Mouse (Mus musculus) intestine, postnatal 0 days (tissue): ENCODE results near the gene Camta1. TPM values are rescaled to one million over a fixed set of nuclear protein-coding genes. Genes with fewer than 3 reads are reported as not detected.

ENCODE experiments used
- ATAC-seq: fragments of 200-750 bp; cut with Nextera tagmentation; 2 replicates; pipeline ENCODE4 v1.8.0; 2017; ENCODE audit warnings: mild to moderate bottlenecking, moderate TSS enrichment, moderate library complexity
- H3K27ac ChIP-seq: fragments of 300-500 bp; sonication (generic); 2 replicates; pipeline ENCODE4 v1.5.1; 2014; ENCODE audit warnings: mild to moderate bottlenecking, low read depth, low read length, moderate library complexity
- H3K27me3 ChIP-seq: fragments of 300-500 bp; sonication (generic); replicated peaks from 2 replicates; pipeline ENCODE4 v1.6.1; 2014; ENCODE audit warnings: low read length, mixed read lengths; ENCODE audit not compliant: control insufficient read depth, insufficient read depth
- H3K36me3 ChIP-seq: fragments of 300-500 bp; sonication (generic); 2 replicates; pipeline ENCODE4 v1.6.1; 2014; ENCODE audit warnings: mild to moderate bottlenecking, moderate library complexity; ENCODE audit not compliant: control insufficient read depth, insufficient read depth
- H3K4me1 ChIP-seq: fragments of 300-500 bp; sonication (generic); replicated peaks from 2 replicates; pipeline ENCODE4 v1.6.1; 2014; ENCODE audit warnings: antibody characterized with exemption, low read length, mixed read lengths; ENCODE audit not compliant: control insufficient read depth, insufficient read depth
- H3K4me2 ChIP-seq: fragments of 300-500 bp; sonication (generic); replicated peaks from 2 replicates; pipeline ENCODE4 v1.6.1; 2014; ENCODE audit warnings: low read depth, mild to moderate bottlenecking, moderate library complexity
- H3K4me3 ChIP-seq: fragments of 300-500 bp; sonication (generic); 2 replicates; pipeline ENCODE4 v1.5.1; 2014; ENCODE audit warnings: low read depth, low read length
- H3K9ac ChIP-seq: fragments of 300-500 bp; sonication (generic); 2 replicates; pipeline ENCODE4 v1.6.1; 2014; ENCODE audit warnings: mild to moderate bottlenecking, low read depth, low read length
- H3K9me3 ChIP-seq: fragments of 300-500 bp; sonication (generic); 2 replicates; pipeline ENCODE4 v1.6.1; 2016; ENCODE audit warnings: mixed run types; ENCODE audit not compliant: control insufficient read depth
- CTCF ChIP-seq: sonication (generic); IDR thresholded peaks from 2 replicates; pipeline ENCODE4 v1.5.1; 2016; ENCODE audit warnings: low read depth, mild to moderate bottlenecking, control low read depth, antibody characterized with exemption, moderate library complexity
- WGBS: fragments of 180-500 bp; shearing (Covaris S2); extraction: QIAGEN DNeasy Blood & Tissue Kit; methylation state at CpG from one replicate; pipeline ENCODE4 v1.1.7; 2014; 5-methylcytosine and 5-hydroxymethylcytosine counted together
- polyA plus RNA-seq: library from polyadenylated mRNA; unstranded; fragments of >200 nt; fragmentation: Nextera tagmentation; extraction: Ambion mirVana; gene quantifications from 2 replicates; pipeline ENCODE4 v1.2.1, GENCODE M21; 2015

Gene Camta1
- polyA plus RNA-seq, 1 experiment from 2014 or later, result 54.1 TPM

GRCm38 (mm10) chr4:150889273-150889954 lies 972.3 kb downstream of the Camta1 start:
- H3K4me1 ChIP-seq, result no peaks in the 10 kb centered on the region
- H3K9ac ChIP-seq, result peak overlapping the region; percentile 31; the same call in 1 of the 2 replicates
- no peaks in the 10 kb centered on the region for H3K36me3 ChIP-seq
- no peaks in the 10 kb centered on the region for H3K27me3 ChIP-seq
- no peaks in the 10 kb centered on the region for H3K9me3 ChIP-seq
- peak overlapping the region; percentile 24 for H3K4me3 ChIP-seq
- peak; percentile 28; the same call in 1 of the 2 replicates for TF ChIP-seq CTCF
- peak overlapping the region; percentile 70 for H3K27ac ChIP-seq
- peak; percentile 55 for ATAC-seq
- 22% methylated on average over 20 of the region's 20 CpGs for WGBS
- peak overlapping the region; percentile 60 for H3K4me2 ChIP-seq

GRCm38 (mm10) chr4:150888492-150888891 lies 973.2 kb downstream of the Camta1 start:
- no peak for ATAC-seq

GRCm38 (mm10) chr4:150887903-150888302 lies 973.8 kb downstream of the Camta1 start:
- Histone ChIP-seq H3K9me3 (no peaks in the 10 kb centered on the region), H3K4me3 (no peak overlapping the region), H3K27ac (no peak overlapping the region), H3K36me3 (no peaks in the 10 kb centered on the region), H3K4me1 (no peaks in the 10 kb centered on the region), H3K27me3 (no peaks in the 10 kb centered on the region), H3K9ac (no peak overlapping the region), H3K4me2 (no peak overlapping the region)
- no peak for TF ChIP-seq CTCF
- no peak for ATAC-seq
- 81% methylated on average over 5 of the region's 5 CpGs for whole genome bisulfite sequencing

More at GRCm38 (mm10) chr4:150888492-150888891, 973.2 kb downstream of the Camta1 start:
- H3K9ac ChIP-seq, result no peak overlapping the region
- 55% methylated on average over 4 of the region's 4 CpGs for WGBS
- TF ChIP-seq CTCF, result no peak
- H3K27ac ChIP-seq, result no peak overlapping the region
- H3K9me3 ChIP-seq, result no peaks in the 10 kb centered on the region
- H3K27me3 ChIP-seq, result no peaks in the 10 kb centered on the region
- H3K36me3 ChIP-seq, result no peaks in the 10 kb centered on the region
- no peak overlapping the region for H3K4me2 ChIP-seq
- H3K4me3 ChIP-seq, result no peak overlapping the region
- no peaks in the 10 kb centered on the region for H3K4me1 ChIP-seq

GRCm38 (mm10) chr4:150882632-150883031 lies 979.0 kb downstream of the Camta1 start:
- Histone ChIP-seq H3K4me3 (no peak overlapping the region), H3K9ac (no peak overlapping the region), H3K27me3 (no peaks in the 10 kb centered on the region), H3K36me3 (no peaks in the 10 kb centered on the region), H3K4me2 (no peak overlapping the region), H3K27ac (no peak overlapping the region), H3K9me3 (peaks cover 16% of the 10 kb centered on the region), H3K4me1 (no peaks in the 10 kb centered on the region)
- 90% methylated on average over 5 of the region's 5 CpGs for WGBS
- no peak for ATAC-seq
- no peak for TF ChIP-seq CTCF

- H3K4me2 ChIP-seq, result no peak overlapping the region
- no peak overlapping the region for H3K27ac ChIP-seq
- H3K4me1 ChIP-seq, result no peaks in the 10 kb centered on the region
- H3K27me3 ChIP-seq, result no peaks in the 10 kb centered on the region
- H3K9ac ChIP-seq, result no peak overlapping the region
- 87% methylated on average over 5 of the region's 5 CpGs for WGBS
- H3K4me3 ChIP-seq, result no peak overlapping the region
- no peak for TF ChIP-seq CTCF
- ATAC-seq, result no peak
- no peaks in the 10 kb centered on the region for H3K36me3 ChIP-seq
- H3K9me3 ChIP-seq, result peaks cover 16% of the 10 kb centered on the region
Measured at GRCm38 (mm10) chr4:150880364-150880763, 981.3 kb downstream of the Camta1 start.

GRCm38 (mm10) chr4:150879631-150880030 lies 982.0 kb downstream of the Camta1 start:
- H3K27ac ChIP-seq, result no peak overlapping the region
- no peak overlapping the region for H3K9ac ChIP-seq
- no peak for TF ChIP-seq CTCF
- no peak for ATAC-seq
- no peaks in the 10 kb centered on the region for H3K27me3 ChIP-seq
- H3K4me1 ChIP-seq, result no peaks in the 10 kb centered on the region
- 95% methylated on average over 22 of the region's 22 CpGs for WGBS
- no peaks in the 10 kb centered on the region for H3K36me3 ChIP-seq
- H3K4me2 ChIP-seq, result no peak overlapping the region
- H3K9me3 ChIP-seq, result peaks cover 16% of the 10 kb centered on the region
- H3K4me3 ChIP-seq, result no peak overlapping the region
